Mouse (Mus musculus) liver, postnatal 0 days (tissue): ENCODE results near the gene Olfr1423. TPM values are rescaled to one million over a fixed set of nuclear protein-coding genes. Genes with fewer than 3 reads are reported as not detected.

ENCODE experiments used
- ATAC-seq: fragments of 200-750 bp; cut with Nextera tagmentation; 2 replicates; pipeline ENCODE4 v1.8.0; 2017; ENCODE audit warnings: mild to moderate bottlenecking, moderate library complexity
- DNase-seq: peaks from one replicate; pipeline ENCODE4 v3.0.0-alpha.2; 2016
- H3K27ac ChIP-seq: fragments of 300-500 bp; sonication (generic); 2 replicates; pipeline ENCODE4 v1.5.1; 2014; ENCODE audit warnings: antibody characterized with exemption, moderate library complexity, mild to moderate bottlenecking, low read depth
- H3K27me3 ChIP-seq: fragments of 300-500 bp; sonication (generic); 2 replicates; pipeline ENCODE4 v1.6.1; 2014; ENCODE audit warnings: low read length, control low read depth, mixed read lengths; ENCODE audit not compliant: insufficient read depth
- H3K36me3 ChIP-seq: fragments of 300-500 bp; sonication (generic); replicated peaks from 2 replicates; pipeline ENCODE4 v1.6.1; 2014; ENCODE audit warnings: mild to moderate bottlenecking, control low read depth, low read length, moderate library complexity, mixed read lengths; ENCODE audit not compliant: insufficient read depth
- H3K4me1 ChIP-seq: fragments of 300-500 bp; sonication (generic); 2 replicates; pipeline ENCODE4 v1.6.1; 2014; ENCODE audit warnings: antibody characterized with exemption, mild to moderate bottlenecking, control low read depth; ENCODE audit not compliant: insufficient read depth
- H3K4me2 ChIP-seq: fragments of 300-500 bp; sonication (generic); 2 replicates; pipeline ENCODE4 v1.6.1; 2014; ENCODE audit warnings: low read depth, mild to moderate bottlenecking, low read length, moderate library complexity, mixed read lengths
- H3K4me3 ChIP-seq: fragments of 300-500 bp; sonication (generic); 2 replicates; pipeline ENCODE4 v1.5.1; 2014; ENCODE audit warnings: low read depth, low read length
- H3K9ac ChIP-seq: fragments of 300-500 bp; sonication (generic); replicated peaks from 2 replicates; pipeline ENCODE4 v1.6.1; 2014; ENCODE audit warnings: mild to moderate bottlenecking, moderate library complexity
- H3K9me3 ChIP-seq: fragments of 300-500 bp; sonication (generic); 2 replicates; pipeline ENCODE4 v1.6.1; 2016; ENCODE audit warnings: mild to moderate bottlenecking, control low read depth, low read length, mixed read lengths
- CTCF ChIP-seq: sonication (generic); IDR thresholded peaks from 2 replicates; pipeline ENCODE4 v1.5.1; 2016; ENCODE audit warnings: antibody characterized with exemption, low read depth
- EP300 ChIP-seq: IDR thresholded peaks from 2 replicates; pipeline ENCODE4 v1.6.1; 2016; ENCODE audit warnings: antibody characterized with exemption, low read depth, mild to moderate bottlenecking
- WGBS: fragments of 180-500 bp; shearing (Covaris S2); extraction: QIAGEN DNeasy Blood & Tissue Kit; methylation state at CpG from one replicate; pipeline ENCODE4 v1.1.7; 2014; ENCODE audit not compliant: insufficient replicate concordance; 5-methylcytosine and 5-hydroxymethylcytosine counted together
- polyA plus RNA-seq: library from polyadenylated mRNA; unstranded; fragments of >200 nt; fragmentation: Nextera tagmentation; extraction: Ambion mirVana; gene quantifications from 2 replicates; pipeline ENCODE4 v1.2.1, GENCODE M21; 2015

Gene Olfr1423
- polyA plus RNA-seq, 1 experiment from 2014 or later = not detected

DNA sequence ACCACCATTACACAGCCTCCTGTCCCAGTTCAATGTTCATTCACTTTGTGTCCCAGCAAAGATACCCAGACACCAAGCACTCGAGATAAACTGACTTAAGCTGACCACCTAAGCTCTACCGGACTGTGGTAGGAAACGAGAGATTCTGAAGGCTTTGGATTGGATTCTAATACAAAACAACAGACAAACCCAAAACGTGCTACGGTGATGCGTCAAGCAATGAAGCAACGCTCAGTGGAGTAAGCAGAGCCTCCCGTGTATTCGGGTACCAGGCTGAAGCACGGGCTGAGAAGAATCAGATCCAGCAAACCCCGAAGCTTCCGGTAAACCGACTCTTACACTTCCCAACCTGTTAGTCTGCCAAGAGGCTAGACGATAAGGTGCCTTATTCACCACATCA, 38.3 kb downstream of the Olfr1423 start:
- ATAC-seq (no peak), DNase-seq (no peak)
- Histone ChIP-seq H3K4me3 (no peak overlapping the region), H3K36me3 (no peaks in the 10 kb centered on the region), H3K9me3 (no peaks in the 10 kb centered on the region), H3K27ac (no peak overlapping the region), H3K4me1 (peaks cover 9% of the 10 kb centered on the region; the same call in 1 of the 2 replicates), H3K4me2 (peak overlapping the region; percentile 57), H3K27me3 (no peaks in the 10 kb centered on the region), H3K9ac (no peak overlapping the region)
- no peak for TF ChIP-seq CTCF
- no peak for TF ChIP-seq EP300
- 51% methylated on average over 14 of the region's 14 CpGs for WGBS

DNA sequence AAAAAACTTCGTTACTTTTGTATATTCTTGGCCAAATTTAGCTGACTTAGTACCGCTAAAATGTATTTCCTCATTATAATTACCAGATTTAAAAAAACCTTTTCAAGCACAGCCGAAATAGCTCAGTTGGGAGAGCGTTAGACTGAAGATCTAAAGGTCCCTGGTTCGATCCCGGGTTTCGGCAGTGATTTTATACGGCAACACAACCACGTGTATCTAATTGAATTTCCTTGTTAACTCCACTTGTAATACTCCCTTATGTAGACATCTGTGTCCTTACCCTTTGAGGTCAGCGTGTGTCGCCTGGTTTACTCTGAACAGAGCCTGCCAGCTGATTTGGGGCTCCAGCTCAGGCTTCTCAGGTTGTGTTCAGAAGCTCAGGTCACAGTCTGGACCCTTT, 39.0 kb downstream of the Olfr1423 start:
- TF ChIP-seq EP300 = 0 out of 2 replicates have a peak, but pooled peaks have one; percentile 13
- no peak for TF ChIP-seq CTCF
- Histone ChIP-seq H3K36me3 (no peaks in the 10 kb centered on the region), H3K27me3 (no peaks in the 10 kb centered on the region), H3K4me1 (peaks cover 8% of the 10 kb centered on the region; the same call in 1 of the 2 replicates), H3K4me3 (no peak overlapping the region), H3K27ac (no peak overlapping the region), H3K4me2 (peak overlapping the region; percentile 57), H3K9me3 (no peaks in the 10 kb centered on the region), H3K9ac (no peak overlapping the region)
- peak; percentile 65 for ATAC-seq
- 1% methylated on average over 11 of the region's 11 CpGs for WGBS
- peak; percentile 75 for DNase-seq

DNA sequence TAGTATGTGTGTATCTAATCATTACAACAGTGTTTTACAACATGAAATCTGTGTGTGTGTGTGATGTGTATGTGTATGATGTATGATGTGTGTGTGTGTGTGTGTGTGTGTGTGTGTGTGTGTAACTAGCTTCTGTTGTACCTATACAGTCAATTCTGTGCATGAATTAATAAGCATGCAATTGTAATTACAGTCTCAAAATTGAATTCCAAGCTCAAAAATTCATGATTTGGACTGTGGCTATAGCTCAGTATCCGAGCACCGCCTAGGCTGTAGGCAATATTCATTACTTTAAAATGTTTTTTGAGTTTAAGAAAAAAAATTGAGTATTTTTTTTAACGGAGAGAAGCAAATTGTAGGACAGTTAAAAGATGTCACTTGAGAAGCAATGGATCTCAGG, 39.4 kb downstream of the Olfr1423 start:
- Histone ChIP-seq H3K36me3 (no peaks in the 10 kb centered on the region), H3K9me3 (no peaks in the 10 kb centered on the region), H3K4me3 (no peak overlapping the region), H3K4me1 (peaks cover 4% of the 10 kb centered on the region), H3K4me2 (no peak overlapping the region), H3K27ac (no peak overlapping the region), H3K27me3 (no peaks in the 10 kb centered on the region), H3K9ac (no peak overlapping the region)
- 18% methylated on average over 3 of the region's 3 CpGs for WGBS
- no peak for ATAC-seq
- TF ChIP-seq EP300 = no peak
- no peak for DNase-seq

DNA sequence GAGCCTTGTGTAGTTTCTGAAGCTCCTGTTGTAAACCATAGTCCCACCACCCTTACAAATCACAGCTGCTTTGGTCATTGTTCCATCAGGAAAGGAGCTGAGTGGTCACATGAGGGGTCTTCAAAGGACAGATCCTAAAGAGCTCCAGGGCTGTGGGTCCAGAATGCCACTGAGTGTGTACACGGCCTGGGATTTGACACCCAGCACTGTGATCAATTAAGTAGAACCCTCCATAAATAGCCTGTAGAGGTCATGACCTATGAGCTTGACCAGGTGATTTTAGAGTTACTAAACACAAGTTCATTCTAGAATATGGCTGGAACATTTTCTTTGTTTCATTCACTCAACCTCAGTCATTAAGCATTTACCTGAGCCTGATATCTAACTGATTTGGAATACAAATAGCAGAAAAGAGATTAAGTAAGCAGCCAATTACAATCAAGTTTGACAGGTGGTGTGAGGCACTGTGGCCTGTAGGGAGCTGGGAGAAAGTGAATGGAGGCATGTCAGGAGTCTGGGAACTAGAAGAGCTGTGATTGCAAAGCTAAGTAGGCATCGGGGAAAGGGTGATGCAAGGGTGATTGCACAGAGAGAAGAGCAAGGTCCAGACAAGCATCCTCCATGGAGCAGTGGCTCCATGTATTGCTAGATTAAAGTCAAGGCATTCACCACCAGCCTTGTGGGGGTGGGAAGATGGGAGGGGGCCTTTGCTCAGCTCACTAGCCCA, 45.2 kb downstream of the Olfr1423 start:
- Histone ChIP-seq H3K27me3 (no peaks in the 10 kb centered on the region), H3K9ac (no peak overlapping the region), H3K27ac (peak overlapping the region; percentile 70), H3K4me1 (peaks cover 12% of the 10 kb centered on the region; the same call in 1 of the 2 replicates), H3K4me2 (no peak overlapping the region), H3K4me3 (no peak overlapping the region), H3K9me3 (no peaks in the 10 kb centered on the region), H3K36me3 (peaks cover 22% of the 10 kb centered on the region)
- DNase-seq = no peak
- 53% methylated on average over 2 of the region's 2 CpGs for WGBS
- ATAC-seq = peak; percentile 75
- TF ChIP-seq EP300 (no peak), CTCF (no peak)

DNA sequence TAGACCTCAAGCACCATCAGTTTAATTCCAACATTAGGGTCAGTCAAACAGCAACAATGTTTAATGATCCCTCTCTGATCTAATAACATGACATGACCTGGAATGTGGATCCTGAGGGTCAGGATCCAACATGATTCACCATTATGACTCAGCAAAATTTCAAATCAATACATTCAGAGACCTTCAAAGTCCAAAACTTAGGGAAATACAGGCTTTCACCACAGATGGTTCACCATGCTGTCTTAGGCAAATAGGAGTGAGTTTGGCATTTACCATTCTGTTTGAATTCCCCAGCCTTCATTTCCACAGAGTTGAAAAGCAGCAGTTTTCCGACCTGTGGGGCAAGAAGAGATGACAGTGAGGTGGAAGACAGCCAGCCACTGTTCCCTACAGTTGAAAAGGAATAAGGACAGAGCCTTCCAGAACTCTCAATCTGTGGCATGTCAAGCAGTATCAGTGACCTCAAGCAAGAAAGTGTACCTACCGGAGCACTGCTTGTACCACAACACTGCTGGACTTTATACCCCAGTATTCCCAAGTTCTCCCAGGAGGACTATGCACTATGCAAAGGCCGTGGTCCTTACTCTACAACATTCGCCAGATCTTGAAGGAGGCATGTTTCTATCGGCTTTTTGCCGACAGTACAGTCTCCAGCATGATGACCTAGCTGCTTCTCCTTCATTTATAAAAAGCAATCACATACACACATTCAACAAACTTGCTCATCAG, 46.2 kb downstream of the Olfr1423 start:
- TF ChIP-seq CTCF (no peak), EP300 (no peak)
- 81% methylated on average over 6 of the region's 6 CpGs for WGBS

DNA sequence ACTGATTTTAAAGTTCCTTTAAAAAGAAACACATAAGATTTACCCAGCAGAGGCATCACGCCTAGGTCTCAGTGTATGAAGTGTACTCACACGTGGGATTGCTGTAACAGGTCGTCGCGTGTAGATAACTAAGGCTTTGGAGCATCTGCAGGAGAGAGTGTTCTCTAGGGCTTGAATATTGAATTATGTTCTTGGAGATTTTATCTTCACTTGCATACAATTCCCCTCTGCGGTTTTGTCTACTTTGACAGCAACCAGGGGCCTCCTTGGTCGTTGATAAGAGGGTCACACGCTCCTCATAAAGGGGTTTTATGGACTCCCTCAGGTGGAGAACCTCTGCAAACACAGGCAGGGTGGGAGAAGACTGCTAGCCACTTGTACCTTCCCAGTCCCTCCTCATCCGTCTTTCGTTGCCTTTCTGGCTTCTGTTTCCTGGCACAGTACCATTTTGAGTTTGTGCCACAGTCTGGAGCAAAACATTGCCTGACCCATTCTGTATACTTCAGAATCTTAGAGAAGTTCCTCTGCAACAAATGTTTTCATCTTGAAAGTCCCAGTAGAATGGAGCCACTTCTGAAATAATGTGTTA, 48.6 kb downstream of the Olfr1423 start:
- TF ChIP-seq CTCF (no peak), EP300 (no peak)
- H3K4me1 ChIP-seq = peaks cover 12% of the 10 kb centered on the region; the same call in 1 of the 2 replicates
- 71% methylated on average over 10 of the region's 10 CpGs for WGBS
- peaks cover 41% of the 10 kb centered on the region for H3K36me3 ChIP-seq
- no peak overlapping the region for H3K27ac ChIP-seq
- H3K9ac ChIP-seq = no peak overlapping the region
- DNase-seq (no peak), ATAC-seq (no peak)
- no peak overlapping the region for H3K4me3 ChIP-seq
- no peak overlapping the region for H3K4me2 ChIP-seq
- H3K9me3 ChIP-seq = no peaks in the 10 kb centered on the region
- H3K27me3 ChIP-seq = no peaks in the 10 kb centered on the region

More for the DNA sequence above, 46.2 kb downstream of the Olfr1423 start:
- H3K36me3 ChIP-seq = peaks cover 28% of the 10 kb centered on the region
- peaks cover 12% of the 10 kb centered on the region; the same call in 1 of the 2 replicates for H3K4me1 ChIP-seq
- no peak overlapping the region for H3K9ac ChIP-seq
- H3K27ac ChIP-seq = peak overlapping the region; percentile 70
- no peak overlapping the region for H3K4me3 ChIP-seq
- no peaks in the 10 kb centered on the region for H3K27me3 ChIP-seq
- no peak for DNase-seq
- no peak overlapping the region for H3K4me2 ChIP-seq
- H3K9me3 ChIP-seq = no peaks in the 10 kb centered on the region
- peak; percentile 74 for ATAC-seq
